Mouse (Mus musculus): ENCODE measurements around the gene Jph2. TPM values are rescaled to one million over a fixed set of nuclear protein-coding genes. Genes with fewer than 3 reads are reported as not detected.

Jph2 gene
- 0.42 and 0.54 TPM in 2 replicates for polyA plus RNA-seq (2014; fragmentation: Nextera tagmentation; extraction: Ambion mirVana)

DNA sequence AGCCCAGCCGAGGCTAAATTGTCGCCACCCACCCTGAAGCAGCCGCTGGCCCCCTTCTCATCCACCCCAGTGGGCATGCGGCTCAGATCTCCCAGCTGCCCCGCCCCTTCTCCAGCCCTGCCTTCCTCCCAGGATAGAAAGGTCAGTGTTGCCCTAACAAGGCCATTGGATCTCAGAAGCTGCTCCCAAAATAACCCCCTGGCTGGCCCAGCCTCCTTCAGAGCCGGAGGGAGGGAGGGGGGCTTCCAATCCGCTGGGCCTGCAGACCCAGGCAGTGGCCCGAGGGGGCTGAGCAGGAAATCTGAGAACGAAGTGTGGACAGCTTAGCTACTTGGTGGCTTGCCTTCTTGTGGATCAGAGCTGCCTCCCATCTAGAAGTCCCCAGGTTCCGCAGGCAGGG, at the start of gene Jph2:
Gene Jph2, minus strand, starts transcription at position 89 of the 400 bp plus-strand sequence.
- Histone ChIP-seq H3K27ac (replicated peaks; ENCODE audit: low read depth, low read length) (no peak within 1 kb of the TSS), H3K27me3 (ENCODE audit: control insufficient read depth, insufficient read depth, low read length) (no peaks in the 10 kb centered on the region), H3K4me3 (ENCODE audit: low read depth, low read length) (peak within 1 kb of the TSS; percentile 15; the same call in 1 of the 2 replicates), H3K9me3 (replicated peaks; ENCODE audit: control insufficient read depth, low read length) (no peaks in the 10 kb centered on the region), H3K4me2 (ENCODE audit: low read depth, low read length) (peak within 1 kb of the TSS; percentile 40), H3K4me1 (ENCODE audit: control insufficient read depth, insufficient read depth, low read length) (peaks cover 2% of the 10 kb centered on the region; the same call in 1 of the 2 replicates), H3K36me3 (replicated peaks; ENCODE audit: control insufficient read depth, insufficient read depth, low read depth, low read length) (no peaks in the 10 kb centered on the region), H3K9ac (replicated peaks; ENCODE audit: low read length) (no peak within 1 kb of the TSS; the same call in 1 of the 2 replicates)
- ATAC-seq (replicated peaks; ENCODE audit: insufficient number of reproducible peaks, low FRiP score, low TSS enrichment, low read depth) (peak; percentile 71; the same call in 1 of the 2 replicates), DNase-seq (ENCODE audit: low spot score) (peak; percentile 74)
- 5% methylated on average over 10 of the region's 10 CpGs for WGBS

GRCm38 (mm10) chr2:163447375-163447774, 49.6 kb upstream of the Jph2 start:
- 86% methylated on average over 12 of the region's 12 CpGs for WGBS
- no peaks in the 10 kb centered on the region for H3K9me3 ChIP-seq (replicated peaks; ENCODE audit: control insufficient read depth, low read length)

GRCm38 (mm10) chr2:163444017-163444416, 46.2 kb upstream of the Jph2 start:
- WGBS, result 75% methylated on average over 7 of the region's 7 CpGs
- peaks cover 1% of the 10 kb centered on the region; the same call in 1 of the 2 replicates for H3K27me3 ChIP-seq (ENCODE audit: control insufficient read depth, insufficient read depth, low read length)
- H3K4me1 ChIP-seq (ENCODE audit: control insufficient read depth, insufficient read depth, low read length), result no peaks in the 10 kb centered on the region
- no peaks in the 10 kb centered on the region for H3K9me3 ChIP-seq (replicated peaks; ENCODE audit: control insufficient read depth, low read length)
- H3K9ac ChIP-seq (replicated peaks; ENCODE audit: low read length), result no peak overlapping the region
- no peak overlapping the region for H3K4me3 ChIP-seq (ENCODE audit: low read depth, low read length)
- DNase-seq (ENCODE audit: low spot score), result no peak
- H3K4me2 ChIP-seq (ENCODE audit: low read depth, low read length), result no peak overlapping the region
- H3K27ac ChIP-seq (replicated peaks; ENCODE audit: low read depth, low read length), result no peak overlapping the region
- ATAC-seq (replicated peaks; ENCODE audit: insufficient number of reproducible peaks, low FRiP score, low TSS enrichment, low read depth), result no peak
- no peaks in the 10 kb centered on the region for H3K36me3 ChIP-seq (replicated peaks; ENCODE audit: control insufficient read depth, insufficient read depth, low read depth, low read length)

More at GRCm38 (mm10) chr2:163447375-163447774, 49.6 kb upstream of the Jph2 start:
- ATAC-seq (replicated peaks; ENCODE audit: insufficient number of reproducible peaks, low FRiP score, low TSS enrichment, low read depth) (no peak), DNase-seq (ENCODE audit: low spot score) (no peak)
- H3K36me3 ChIP-seq (replicated peaks; ENCODE audit: control insufficient read depth, insufficient read depth, low read depth, low read length), result no peaks in the 10 kb centered on the region
- H3K4me2 ChIP-seq (ENCODE audit: low read depth, low read length), result no peak overlapping the region
- no peak overlapping the region for H3K9ac ChIP-seq (replicated peaks; ENCODE audit: low read length)
- no peak overlapping the region for H3K4me3 ChIP-seq (ENCODE audit: low read depth, low read length)
- H3K27me3 ChIP-seq (ENCODE audit: control insufficient read depth, insufficient read depth, low read length), result no peaks in the 10 kb centered on the region
- no peaks in the 10 kb centered on the region for H3K4me1 ChIP-seq (ENCODE audit: control insufficient read depth, insufficient read depth, low read length)
- no peak overlapping the region for H3K27ac ChIP-seq (replicated peaks; ENCODE audit: low read depth, low read length)

- DNase-seq (ENCODE audit: low spot score), result no peak
- no peak for ATAC-seq (replicated peaks; ENCODE audit: insufficient number of reproducible peaks, low FRiP score, low TSS enrichment, low read depth)
- H3K4me1 ChIP-seq (ENCODE audit: control insufficient read depth, insufficient read depth, low read length), result no peaks in the 10 kb centered on the region
- no peaks in the 10 kb centered on the region for H3K9me3 ChIP-seq (replicated peaks; ENCODE audit: control insufficient read depth, low read length)
- H3K27ac ChIP-seq (replicated peaks; ENCODE audit: low read depth, low read length), result no peak overlapping the region
- no peak overlapping the region for H3K4me3 ChIP-seq (ENCODE audit: low read depth, low read length)
- 59% methylated on average over 6 of the region's 6 CpGs for WGBS
- no peak overlapping the region for H3K4me2 ChIP-seq (ENCODE audit: low read depth, low read length)
- H3K9ac ChIP-seq (replicated peaks; ENCODE audit: low read length), result no peak overlapping the region
- peaks cover 5% of the 10 kb centered on the region for H3K27me3 ChIP-seq (ENCODE audit: control insufficient read depth, insufficient read depth, low read length)
- no peaks in the 10 kb centered on the region for H3K36me3 ChIP-seq (replicated peaks; ENCODE audit: control insufficient read depth, insufficient read depth, low read depth, low read length)
Observed at GRCm38 (mm10) chr2:163443543-163443942, 45.8 kb upstream of the Jph2 start.

- Histone ChIP-seq H3K4me2 (ENCODE audit: low read depth, low read length) (no peak overlapping the region), H3K9me3 (replicated peaks; ENCODE audit: control insufficient read depth, low read length) (no peaks in the 10 kb centered on the region), H3K27ac (replicated peaks; ENCODE audit: low read depth, low read length) (no peak overlapping the region), H3K9ac (replicated peaks; ENCODE audit: low read length) (no peak overlapping the region), H3K27me3 (ENCODE audit: control insufficient read depth, insufficient read depth, low read length) (peaks cover 10% of the 10 kb centered on the region), H3K36me3 (replicated peaks; ENCODE audit: control insufficient read depth, insufficient read depth, low read depth, low read length) (no peaks in the 10 kb centered on the region), H3K4me1 (ENCODE audit: control insufficient read depth, insufficient read depth, low read length) (0 out of 2 replicates have a peak, but pooled peaks cover 2% of the 10 kb centered on the region), H3K4me3 (ENCODE audit: low read depth, low read length) (no peak overlapping the region)
- DNase-seq (ENCODE audit: low spot score) (no peak), ATAC-seq (replicated peaks; ENCODE audit: insufficient number of reproducible peaks, low FRiP score, low TSS enrichment, low read depth) (no peak)
- 59% methylated on average over 1 of the region's 1 CpGs for WGBS
Observed at GRCm38 (mm10) chr2:163439488-163439887, 41.7 kb upstream of the Jph2 start.

- DNase-seq (ENCODE audit: low spot score) (peak; percentile 85), ATAC-seq (replicated peaks; ENCODE audit: insufficient number of reproducible peaks, low FRiP score, low TSS enrichment, low read depth) (peak; percentile 61; the same call in 1 of the 2 replicates)
- H3K27me3 ChIP-seq (ENCODE audit: control insufficient read depth, insufficient read depth, low read length), result peaks cover 10% of the 10 kb centered on the region
- WGBS, result 1% methylated on average over 30 of the region's 30 CpGs
- H3K36me3 ChIP-seq (replicated peaks; ENCODE audit: control insufficient read depth, insufficient read depth, low read depth, low read length), result no peaks in the 10 kb centered on the region
- H3K4me1 ChIP-seq (ENCODE audit: control insufficient read depth, insufficient read depth, low read length), result 0 out of 2 replicates have a peak, but pooled peaks cover 2% of the 10 kb centered on the region
- H3K4me2 ChIP-seq (ENCODE audit: low read depth, low read length), result peak overlapping the region; percentile 52
- peak overlapping the region; percentile 37 for H3K4me3 ChIP-seq (ENCODE audit: low read depth, low read length)
- H3K9me3 ChIP-seq (replicated peaks; ENCODE audit: control insufficient read depth, low read length), result no peaks in the 10 kb centered on the region
- peak overlapping the region; percentile 43 for H3K9ac ChIP-seq (replicated peaks; ENCODE audit: low read length)
- no peak overlapping the region for H3K27ac ChIP-seq (replicated peaks; ENCODE audit: low read depth, low read length)
Observed at GRCm38 (mm10) chr2:163438619-163439451, 41.0 kb upstream of the Jph2 start.

DNA sequence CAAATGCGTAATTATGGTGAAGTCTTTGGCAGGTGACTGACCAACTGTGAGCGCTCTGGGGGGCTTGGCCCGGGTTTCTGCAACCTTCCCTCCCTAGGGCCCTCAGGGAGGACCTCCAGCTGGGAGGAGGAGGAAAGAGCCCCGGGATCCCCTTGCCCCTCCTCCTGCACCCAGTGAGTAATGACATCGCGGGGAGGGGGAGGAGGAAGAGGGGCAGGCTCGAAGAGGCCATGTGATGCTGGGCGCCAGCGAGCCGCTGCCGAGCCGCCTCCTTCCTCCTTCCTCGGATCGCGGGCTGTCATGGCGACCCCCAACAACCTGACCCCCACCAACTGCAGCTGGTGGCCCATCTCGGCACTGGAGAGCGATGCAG, 40.4 kb upstream of the Jph2 start, which contains the start of gene Gdap1l1:
Gene Gdap1l1, plus strand, starts transcription at position 231 of the 373 bp plus-strand sequence.
- peak; percentile 32; the same call in 1 of the 2 replicates for ATAC-seq (replicated peaks; ENCODE audit: insufficient number of reproducible peaks, low FRiP score, low TSS enrichment, low read depth)
- H3K36me3 ChIP-seq (replicated peaks; ENCODE audit: control insufficient read depth, insufficient read depth, low read depth, low read length), result no peaks in the 10 kb centered on the region
- H3K9me3 ChIP-seq (replicated peaks; ENCODE audit: control insufficient read depth, low read length), result no peaks in the 10 kb centered on the region
- H3K9ac ChIP-seq (replicated peaks; ENCODE audit: low read length), result peak within 1 kb of the TSS; percentile 43
- no peak within 1 kb of the TSS for H3K27ac ChIP-seq (replicated peaks; ENCODE audit: low read depth, low read length)
- 3% methylated on average over 18 of the region's 18 CpGs for WGBS
- H3K4me2 ChIP-seq (ENCODE audit: low read depth, low read length), result peak within 1 kb of the TSS; percentile 52
- DNase-seq (ENCODE audit: low spot score), result peak; percentile 26
- peak within 1 kb of the TSS; percentile 37 for H3K4me3 ChIP-seq (ENCODE audit: low read depth, low read length)
- peaks cover 10% of the 10 kb centered on the region for H3K27me3 ChIP-seq (ENCODE audit: control insufficient read depth, insufficient read depth, low read length)
- 0 out of 2 replicates have a peak, but pooled peaks cover 2% of the 10 kb centered on the region for H3K4me1 ChIP-seq (ENCODE audit: control insufficient read depth, insufficient read depth, low read length)

GRCm38 (mm10) chr2:163437800-163438199, 40.0 kb upstream of the Jph2 start:
- Histone ChIP-seq H3K4me2 (ENCODE audit: low read depth, low read length) (no peak overlapping the region), H3K36me3 (replicated peaks; ENCODE audit: control insufficient read depth, insufficient read depth, low read depth, low read length) (no peaks in the 10 kb centered on the region), H3K4me3 (ENCODE audit: low read depth, low read length) (no peak overlapping the region; the same call in 1 of the 2 replicates), H3K27ac (replicated peaks; ENCODE audit: low read depth, low read length) (no peak overlapping the region), H3K4me1 (ENCODE audit: control insufficient read depth, insufficient read depth, low read length) (0 out of 2 replicates have a peak, but pooled peaks cover 2% of the 10 kb centered on the region), H3K9ac (replicated peaks; ENCODE audit: low read length) (no peak overlapping the region), H3K9me3 (replicated peaks; ENCODE audit: control insufficient read depth, low read length) (no peaks in the 10 kb centered on the region), H3K27me3 (ENCODE audit: control insufficient read depth, insufficient read depth, low read length) (peaks cover 10% of the 10 kb centered on the region)
- ATAC-seq (replicated peaks; ENCODE audit: insufficient number of reproducible peaks, low FRiP score, low TSS enrichment, low read depth) (no peak), DNase-seq (ENCODE audit: low spot score) (no peak)
- 38% methylated on average over 4 of the region's 4 CpGs for WGBS
